Mouse (Mus musculus) frontal cortex, postnatal 10 days (tissue): ENCODE measurements around the gene Tcp11x2.

ENCODE experiments used
- DNase-seq, 2 experiments: peaks; one replicate each; pipeline ENCODE4 v3.0.0; 2022; ENCODE audit warnings: low spot score in 2 of 2, mixed read lengths in 1 of 2

Tcp11x2 gene

GRCm38 (mm10) chrX:135693633-135694032 lies at the start of gene Tcp11x2:
Gene Tcp11x2 (minus strand): TSS chrX:135693790.
- DNase-seq = no peak

- DNase-seq = peak in 1 of 2 experiments; percentile 6
Observed at GRCm38 (mm10) chrX:135743056-135743355, 49.4 kb upstream of the Tcp11x2 start.

GRCm38 (mm10) chrX:135742304-135743055 lies 48.9 kb upstream of the Tcp11x2 start, which contains the start of the genes Armcx5 and Gprasp1:
Gene Armcx5 (plus strand): TSS chrX:135742733.
Gene Gprasp1 (plus strand): TSS chrX:135742733.
- peak; percentile 80 to 84 for DNase-seq

GRCm38 (mm10) chrX:135738730-135739520 lies 45.3 kb upstream of the Tcp11x2 start:
- no peak for DNase-seq

- DNase-seq = no peak
Observed at GRCm38 (mm10) chrX:135725161-135725560, 31.6 kb upstream of the Tcp11x2 start, which contains the start of gene Tmsb15a. Gene Tmsb15a (minus strand): TSS chrX:135725261.

- no peak for DNase-seq
Observed at GRCm38 (mm10) chrX:135712845-135713244, 19.3 kb upstream of the Tcp11x2 start.

GRCm38 (mm10) chrX:135704349-135704748 lies 10.8 kb upstream of the Tcp11x2 start:
- DNase-seq = no peak

GRCm38 (mm10) chrX:135703111-135703510 lies 9.5 kb upstream of the Tcp11x2 start:
- DNase-seq = no peak

- DNase-seq = no peak
Observed at GRCm38 (mm10) chrX:135687802-135688201, 5.8 kb downstream of the Tcp11x2 start.

- DNase-seq = no peak
Observed at GRCm38 (mm10) chrX:135681858-135682257, 11.7 kb downstream of the Tcp11x2 start.

GRCm38 (mm10) chrX:135652173-135652772 lies 41.3 kb downstream of the Tcp11x2 start:
- peak in 1 of 2 experiments; percentile 27 for DNase-seq

- DNase-seq = no peak
Observed at GRCm38 (mm10) chrX:135627605-135628004, 66.0 kb downstream of the Tcp11x2 start, which contains the start of gene Prame. Gene Prame (minus strand): TSS chrX:135627705.
